Mouse (Mus musculus) intestine, postnatal 0 days (tissue): ENCODE data around the gene Kank3. TPM values are rescaled to one million over a fixed set of nuclear protein-coding genes. Genes with fewer than 3 reads are reported as not detected.
"Not testable (repeated sequence)": the region's sequence is repeated elsewhere in the genome, so short reads cannot be mapped to it uniquely, and the experiment has no call there.

Experiments used
- ATAC-seq: fragments of 200-750 bp; cut with Nextera tagmentation; 2 replicates; pipeline ENCODE4 v1.8.0; 2017; ENCODE audit warnings: mild to moderate bottlenecking, moderate TSS enrichment, moderate library complexity
- H3K27ac ChIP-seq: fragments of 300-500 bp; sonication (generic); 2 replicates; pipeline ENCODE4 v1.5.1; 2014; ENCODE audit warnings: mild to moderate bottlenecking, low read depth, low read length, moderate library complexity
- H3K27me3 ChIP-seq: fragments of 300-500 bp; sonication (generic); replicated peaks from 2 replicates; pipeline ENCODE4 v1.6.1; 2014; ENCODE audit warnings: low read length, mixed read lengths; ENCODE audit not compliant: control insufficient read depth, insufficient read depth
- H3K36me3 ChIP-seq: fragments of 300-500 bp; sonication (generic); 2 replicates; pipeline ENCODE4 v1.6.1; 2014; ENCODE audit warnings: mild to moderate bottlenecking, moderate library complexity; ENCODE audit not compliant: control insufficient read depth, insufficient read depth
- H3K4me1 ChIP-seq: fragments of 300-500 bp; sonication (generic); replicated peaks from 2 replicates; pipeline ENCODE4 v1.6.1; 2014; ENCODE audit warnings: antibody characterized with exemption, low read length, mixed read lengths; ENCODE audit not compliant: control insufficient read depth, insufficient read depth
- H3K4me2 ChIP-seq: fragments of 300-500 bp; sonication (generic); replicated peaks from 2 replicates; pipeline ENCODE4 v1.6.1; 2014; ENCODE audit warnings: low read depth, mild to moderate bottlenecking, moderate library complexity
- H3K4me3 ChIP-seq: fragments of 300-500 bp; sonication (generic); 2 replicates; pipeline ENCODE4 v1.5.1; 2014; ENCODE audit warnings: low read depth, low read length
- H3K9ac ChIP-seq: fragments of 300-500 bp; sonication (generic); 2 replicates; pipeline ENCODE4 v1.6.1; 2014; ENCODE audit warnings: mild to moderate bottlenecking, low read depth, low read length
- H3K9me3 ChIP-seq: fragments of 300-500 bp; sonication (generic); 2 replicates; pipeline ENCODE4 v1.6.1; 2016; ENCODE audit warnings: mixed run types; ENCODE audit not compliant: control insufficient read depth
- CTCF ChIP-seq: sonication (generic); IDR thresholded peaks from 2 replicates; pipeline ENCODE4 v1.5.1; 2016; ENCODE audit warnings: low read depth, mild to moderate bottlenecking, control low read depth, antibody characterized with exemption, moderate library complexity
- WGBS: fragments of 180-500 bp; shearing (Covaris S2); extraction: QIAGEN DNeasy Blood & Tissue Kit; methylation state at CpG from one replicate; pipeline ENCODE4 v1.1.7; 2014; 5-methylcytosine and 5-hydroxymethylcytosine counted together
- polyA plus RNA-seq: library from polyadenylated mRNA; unstranded; fragments of >200 nt; fragmentation: Nextera tagmentation; extraction: Ambion mirVana; gene quantifications from 2 replicates; pipeline ENCODE4 v1.2.1, GENCODE M21; 2015

Gene Kank3
- polyA plus RNA-seq, 1 experiment from 2014 or later = 14.8 TPM

DNA sequence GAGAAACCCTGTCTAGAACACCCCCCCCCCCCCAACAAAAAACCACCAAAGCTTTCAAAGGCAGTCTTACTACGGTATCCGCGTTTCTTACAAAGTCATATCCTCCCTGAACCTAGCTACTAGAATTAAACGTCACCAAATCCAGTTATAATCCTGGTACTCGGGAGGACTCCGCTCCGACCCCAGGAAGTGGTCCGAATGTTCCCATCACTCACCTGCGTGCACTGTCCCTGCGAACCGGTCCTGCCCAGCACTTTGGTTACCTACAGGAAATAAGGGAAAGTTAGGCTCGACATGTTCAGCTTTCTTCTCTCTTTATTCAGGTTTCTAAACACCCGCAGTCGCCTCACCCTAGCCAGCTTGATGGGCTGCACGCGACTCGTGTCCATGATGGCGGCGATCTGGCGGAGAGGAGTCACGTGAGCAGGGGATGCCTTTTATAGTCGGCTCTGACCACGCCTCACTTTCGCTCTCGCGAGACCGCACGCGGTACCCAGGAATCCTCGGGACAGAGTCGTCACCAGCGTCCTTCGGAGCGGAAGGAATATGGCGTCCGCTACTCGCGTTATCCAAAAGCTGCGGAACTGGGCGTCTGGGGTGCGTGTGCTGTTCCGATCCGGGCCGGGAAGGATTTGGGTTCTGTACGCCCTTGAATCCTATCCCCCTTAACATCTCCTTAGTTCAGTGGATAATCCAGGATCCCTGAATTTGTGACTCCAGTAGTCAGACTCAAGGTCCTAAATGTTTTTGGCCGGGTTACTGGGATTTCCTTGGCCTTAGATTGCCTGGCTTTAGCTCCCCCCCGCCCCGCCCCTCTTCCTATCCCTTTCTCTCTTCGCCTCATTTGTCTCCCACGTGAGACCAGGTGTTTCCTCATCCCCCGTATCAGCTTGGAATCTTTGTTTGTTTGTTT is 14.0 kb downstream of the Kank3 start, which contains the start of the genes Rps28 and Ndufa7:
TSS of gene Rps28 (minus strand) at position 479 of the 913 bp plus-strand sequence.
TSS of gene Ndufa7 (plus strand) at position 489 of the 913 bp plus-strand sequence.
- H3K4me1 ChIP-seq = 0 out of 2 replicates have a peak, but pooled peaks cover 8% of the 10 kb centered on the region
- H3K36me3 ChIP-seq = peaks cover 50% of the 10 kb centered on the region
- H3K27ac ChIP-seq = peak within 1 kb of the TSS; percentile 87
- no peaks in the 10 kb centered on the region for H3K9me3 ChIP-seq
- H3K4me3 ChIP-seq = peak within 1 kb of the TSS; percentile 78
- ATAC-seq = peak; percentile 89
- peak within 1 kb of the TSS; percentile 86 for H3K9ac ChIP-seq
- WGBS = under 1% methylated on average over 51 of the region's 51 CpGs
- TF ChIP-seq CTCF = no peak
- no peaks in the 10 kb centered on the region for H3K27me3 ChIP-seq
- peak within 1 kb of the TSS; percentile 74 for H3K4me2 ChIP-seq

- Histone ChIP-seq H3K4me2 (peak overlapping the region; percentile 74), H3K9ac (peak overlapping the region; percentile 86), H3K36me3 (peaks cover 50% of the 10 kb centered on the region), H3K4me3 (peak overlapping the region; percentile 78), H3K27ac (peak overlapping the region; percentile 87; the same call in 1 of the 2 replicates)
- H3K9me3 ChIP-seq, ATAC-seq, H3K4me1 ChIP-seq, H3K27me3 ChIP-seq: not testable (repeated sequence)
- 3% methylated on average over 6 of the region's 6 CpGs for WGBS
Measured at GRCm38 (mm10) chr17:33824997-33825330, 14.6 kb downstream of the Kank3 start.

- whole genome bisulfite sequencing = 73% methylated on average over 8 of the region's 8 CpGs
- Histone ChIP-seq H3K27ac (no peak overlapping the region), H3K4me3 (0 out of 2 replicates have a peak overlapping the region, but pooled peaks have one; percentile 78), H3K27me3 (no peaks in the 10 kb centered on the region), H3K9me3 (no peaks in the 10 kb centered on the region), H3K36me3 (peaks cover 50% of the 10 kb centered on the region), H3K9ac (peak overlapping the region; percentile 86; the same call in 1 of the 2 replicates), H3K4me2 (peak overlapping the region; percentile 74), H3K4me1 (0 out of 2 replicates have a peak, but pooled peaks cover 8% of the 10 kb centered on the region)
- ATAC-seq = no peak
- no peak for TF ChIP-seq CTCF
Measured at GRCm38 (mm10) chr17:33825462-33825861, 15.1 kb downstream of the Kank3 start.

DNA sequence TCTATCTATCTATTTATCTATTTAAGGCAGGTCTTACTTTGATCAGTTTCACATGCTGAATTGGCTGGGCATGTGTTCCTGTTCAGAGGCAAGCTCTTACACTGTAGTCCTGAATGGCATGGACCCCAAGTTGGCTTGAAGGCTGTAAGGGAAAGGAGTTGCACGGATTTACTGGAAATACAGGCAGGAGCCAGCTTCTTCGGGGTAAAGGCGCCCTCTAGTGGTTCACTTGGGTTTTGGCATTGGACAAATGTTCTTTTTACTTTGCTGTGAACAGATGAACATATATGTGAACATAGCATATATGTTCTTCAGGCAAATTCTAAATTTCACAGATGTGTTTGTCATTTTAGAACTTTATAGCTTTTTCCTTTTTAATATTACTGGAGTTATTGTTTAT is 16.5 kb downstream of the Kank3 start:
- TF ChIP-seq CTCF = peak; percentile 94
- 0% methylated on average over 3 of the region's 3 CpGs for WGBS
- H3K27me3 ChIP-seq = no peaks in the 10 kb centered on the region
- ATAC-seq = no peak
- H3K4me3 ChIP-seq = no peak overlapping the region
- H3K4me2 ChIP-seq = no peak overlapping the region
- peaks cover 50% of the 10 kb centered on the region for H3K36me3 ChIP-seq
- H3K9ac ChIP-seq = no peak overlapping the region
- no peak overlapping the region for H3K27ac ChIP-seq
- 0 out of 2 replicates have a peak, but pooled peaks cover 8% of the 10 kb centered on the region for H3K4me1 ChIP-seq
- no peaks in the 10 kb centered on the region for H3K9me3 ChIP-seq

GRCm38 (mm10) chr17:33828892-33829291 is 18.6 kb downstream of the Kank3 start:
- Histone ChIP-seq H3K27ac (no peak overlapping the region), H3K9ac (no peak overlapping the region), H3K36me3 (peaks cover 52% of the 10 kb centered on the region), H3K27me3 (no peaks in the 10 kb centered on the region), H3K9me3 (no peaks in the 10 kb centered on the region), H3K4me3 (no peak overlapping the region), H3K4me1 (0 out of 2 replicates have a peak, but pooled peaks cover 8% of the 10 kb centered on the region), H3K4me2 (no peak overlapping the region)
- WGBS = 20% methylated on average over 2 of the region's 2 CpGs
- ATAC-seq = peak; percentile 62
- TF ChIP-seq CTCF = peak; percentile 16; the same call in 1 of the 2 replicates

- ATAC-seq = no peak
- 89% methylated on average over 10 of the region's 10 CpGs for WGBS
- no peak overlapping the region for H3K9ac ChIP-seq
- H3K4me2 ChIP-seq = no peak overlapping the region
- no peak for TF ChIP-seq CTCF
- 0 out of 2 replicates have a peak, but pooled peaks cover 8% of the 10 kb centered on the region for H3K4me1 ChIP-seq
- H3K27ac ChIP-seq = no peak overlapping the region; the same call in 1 of the 2 replicates
- H3K36me3 ChIP-seq = peaks cover 58% of the 10 kb centered on the region
- no peaks in the 10 kb centered on the region for H3K9me3 ChIP-seq
- no peaks in the 10 kb centered on the region for H3K27me3 ChIP-seq
- no peak overlapping the region for H3K4me3 ChIP-seq
Measured at GRCm38 (mm10) chr17:33829561-33829960, 19.2 kb downstream of the Kank3 start.
